Mouse (Mus musculus) midbrain, postnatal 0 days (tissue): ENCODE data around the gene Rbm7. TPM values are rescaled to one million over a fixed set of nuclear protein-coding genes. Genes with fewer than 3 reads are reported as not detected.
A peak's percentile ranks its signal among the peaks of the same experiment; 100 is the strongest.

Experiments used
- ATAC-seq: fragments of 200-750 bp; cut with Nextera tagmentation; 2 replicates; pipeline ENCODE4 v1.8.0; 2017; ENCODE audit warnings: moderate number of reproducible peaks, mild to moderate bottlenecking, moderate TSS enrichment, moderate library complexity; ENCODE audit not compliant: low FRiP score
- DNase-seq: peaks from one replicate; pipeline ENCODE4 v3.0.0-alpha.2; 2015; ENCODE audit warnings: low spot score
- H3K27ac ChIP-seq: fragments of 300-500 bp; sonication (generic); 2 replicates; pipeline ENCODE4 v1.5.1; 2014; ENCODE audit warnings: low read depth, mild to moderate bottlenecking, low read length, mixed read lengths
- H3K27me3 ChIP-seq: fragments of 300-500 bp; sonication (generic); 2 replicates; pipeline ENCODE4 v1.6.1; 2014; ENCODE audit warnings: low read length, control low read depth, mixed read lengths; ENCODE audit not compliant: insufficient read depth
- H3K36me3 ChIP-seq: fragments of 300-500 bp; sonication (generic); 2 replicates; pipeline ENCODE4 v1.6.1; 2014; ENCODE audit warnings: low read length, control low read depth, mixed read lengths; ENCODE audit not compliant: insufficient read depth
- H3K4me1 ChIP-seq: fragments of 300-500 bp; sonication (generic); 2 replicates; pipeline ENCODE4 v1.6.1; 2014; ENCODE audit warnings: mild to moderate bottlenecking, control low read depth, antibody characterized with exemption, low read length, mixed read lengths; ENCODE audit not compliant: insufficient read depth
- H3K4me2 ChIP-seq: fragments of 300-500 bp; sonication (generic); 2 replicates; pipeline ENCODE4 v1.6.1; 2014; ENCODE audit warnings: low read depth, mild to moderate bottlenecking, low read length, mixed read lengths; ENCODE audit not compliant: poor library complexity, severe bottlenecking
- H3K4me3 ChIP-seq: fragments of 300-500 bp; sonication (generic); 2 replicates; pipeline ENCODE4 v1.5.1; 2014; ENCODE audit warnings: low read depth, mild to moderate bottlenecking, low read length, moderate library complexity
- H3K9ac ChIP-seq: fragments of 300-500 bp; sonication (generic); replicated peaks from 2 replicates; pipeline ENCODE4 v1.6.1; 2014; ENCODE audit warnings: mild to moderate bottlenecking, low read length, moderate library complexity, mixed read lengths; ENCODE audit not compliant: poor library complexity, severe bottlenecking
- H3K9me3 ChIP-seq: fragments of 300-500 bp; sonication (generic); 2 replicates; pipeline ENCODE4 v1.6.1; 2016; ENCODE audit warnings: low read length, control low read depth
- CTCF ChIP-seq: IDR thresholded peaks from 2 replicates; pipeline ENCODE4 v1.5.1; 2016; ENCODE audit warnings: antibody characterized with exemption, mild to moderate bottlenecking
- WGBS: fragments of 180-500 bp; shearing (Covaris S2); extraction: QIAGEN DNeasy Blood & Tissue Kit; methylation state at CpG from one replicate; pipeline ENCODE4 v1.1.7; 2014; 5-methylcytosine and 5-hydroxymethylcytosine counted together
- microRNA-seq: library from miRNA; unstranded; fragments of <30 nt; microRNA quantifications from one replicate; pipeline ENCODE4, GENCODE M21; 2016; ENCODE audit warnings: borderline number of aligned reads
- polyA plus RNA-seq: library from polyadenylated mRNA; unstranded; fragments of >200 nt; fragmentation: Nextera tagmentation; extraction: Ambion mirVana; gene quantifications from 2 replicates; pipeline ENCODE4 v1.2.1, GENCODE M21; 2015
- total RNA-seq: library from RNA; depleted of rRNA; stranded (reverse); fragments of >200 nt; gene quantifications from 2 replicates; pipeline ENCODE4 v1.2.3, GENCODE M21; 2014; rRNA removed

Rbm7 gene
- total and polyA plus RNA-seq, 2 experiments from 2014 or later: 36.9 to 70.8 TPM

DNA sequence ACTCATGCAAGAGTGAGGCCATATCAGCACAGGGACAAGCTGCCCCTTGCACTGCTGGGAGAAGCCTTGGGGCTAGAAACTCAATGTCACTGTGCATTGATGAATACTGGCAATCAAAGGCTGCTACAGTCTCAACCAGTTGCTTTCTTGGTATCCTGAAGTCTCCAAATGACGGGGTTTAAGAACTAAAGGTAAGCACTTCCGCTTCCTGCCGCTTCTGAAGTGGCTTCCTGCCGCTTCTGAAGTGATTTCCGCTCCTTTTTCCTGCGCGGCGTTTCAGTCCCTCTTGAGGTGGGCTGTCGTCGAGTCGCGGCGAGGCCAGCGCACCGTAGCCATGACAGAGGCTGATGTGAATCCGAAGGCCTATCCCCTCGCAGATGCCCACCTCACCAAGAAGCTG is 45.0 kb downstream of the Rbm7 start:
- DNase-seq: no peak
- Histone ChIP-seq H3K9ac (no peak overlapping the region), H3K4me1 (no peaks in the 10 kb centered on the region), H3K4me2 (no peak overlapping the region), H3K36me3 (no peaks in the 10 kb centered on the region), H3K9me3 (no peaks in the 10 kb centered on the region), H3K27me3 (no peaks in the 10 kb centered on the region), H3K4me3 (no peak overlapping the region), H3K27ac (no peak overlapping the region)
- no peak for TF ChIP-seq CTCF
- 86% methylated on average over 17 of the region's 17 CpGs for WGBS
- ATAC-seq: no peak

DNA sequence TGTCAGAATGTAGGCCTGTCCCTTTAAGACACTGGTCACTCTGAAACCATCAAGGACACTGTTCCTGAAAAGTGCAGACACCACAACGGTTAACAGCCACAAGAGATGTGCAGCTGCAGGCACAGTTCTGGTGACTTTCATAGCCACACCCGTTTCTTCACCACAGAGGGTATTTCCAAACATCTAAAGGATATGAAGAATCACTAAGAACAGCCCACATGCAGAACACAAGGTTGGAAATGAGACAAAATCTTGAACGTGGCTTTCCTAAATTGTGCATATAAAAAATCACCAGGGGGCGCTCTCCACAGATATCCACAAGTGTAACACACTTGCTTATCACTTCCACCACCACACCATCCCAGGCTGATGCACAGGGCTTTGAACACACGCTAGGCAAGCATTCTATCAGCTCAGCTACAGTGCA is 47.3 kb downstream of the Rbm7 start:
- WGBS: 44% methylated on average over 5 of the region's 5 CpGs
- TF ChIP-seq CTCF: peak; percentile 56
- Histone ChIP-seq H3K9me3 (no peaks in the 10 kb centered on the region), H3K36me3 (no peaks in the 10 kb centered on the region), H3K27ac (no peak overlapping the region), H3K4me2 (no peak overlapping the region), H3K4me1 (no peaks in the 10 kb centered on the region), H3K9ac (no peak overlapping the region), H3K4me3 (no peak overlapping the region), H3K27me3 (no peaks in the 10 kb centered on the region)
- DNase-seq (peak; percentile 24), ATAC-seq (no peak)

DNA sequence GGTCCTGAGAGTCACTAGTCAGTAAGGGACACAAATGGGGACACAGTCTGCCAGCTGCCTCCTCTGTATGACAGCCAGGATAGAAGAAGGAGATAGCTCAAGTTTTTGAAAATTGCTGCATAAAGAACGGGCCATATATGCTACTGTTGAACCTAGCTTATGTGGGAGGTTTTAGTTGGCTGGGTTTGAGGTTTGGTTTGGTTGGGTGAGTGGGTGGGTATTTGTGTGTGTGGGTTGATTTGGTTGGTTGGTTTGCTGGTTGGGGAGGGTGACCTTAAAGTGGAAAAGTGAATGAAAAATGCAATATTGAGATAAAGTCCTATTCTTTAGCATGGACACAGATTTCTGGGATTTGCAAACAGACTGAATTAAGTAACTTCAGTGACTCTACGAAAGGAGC is 50.3 kb downstream of the Rbm7 start:
- ATAC-seq (no peak), DNase-seq (no peak)
- Histone ChIP-seq H3K4me1 (no peaks in the 10 kb centered on the region), H3K27ac (no peak overlapping the region), H3K9ac (no peak overlapping the region), H3K36me3 (no peaks in the 10 kb centered on the region), H3K4me2 (no peak overlapping the region), H3K9me3 (no peaks in the 10 kb centered on the region), H3K4me3 (no peak overlapping the region), H3K27me3 (no peaks in the 10 kb centered on the region)
- 88% methylated on average over 2 of the region's 2 CpGs for WGBS
- no peak for TF ChIP-seq CTCF

DNA sequence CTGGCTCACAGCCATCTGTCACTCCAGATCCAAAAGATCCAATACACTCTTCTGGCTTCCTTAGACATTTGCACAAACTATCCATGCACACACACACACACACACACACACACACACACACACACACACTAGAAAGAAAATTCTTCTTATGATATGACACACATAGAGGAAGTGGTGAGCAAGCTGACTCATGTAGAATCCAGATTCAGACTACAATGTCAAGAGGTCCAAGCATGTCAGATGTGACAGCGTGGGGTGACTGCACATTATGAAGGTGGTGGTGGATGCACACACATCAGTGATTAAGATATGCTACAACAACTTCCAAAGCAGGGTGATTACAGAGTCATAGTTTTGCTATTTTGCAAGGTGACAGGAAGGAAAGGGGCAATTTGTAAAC is 51.2 kb downstream of the Rbm7 start:
- H3K4me3 ChIP-seq: no peak overlapping the region
- H3K36me3 ChIP-seq: no peaks in the 10 kb centered on the region
- no peak overlapping the region for H3K4me2 ChIP-seq
- H3K27me3 ChIP-seq: no peaks in the 10 kb centered on the region
- no peak overlapping the region for H3K27ac ChIP-seq
- no peaks in the 10 kb centered on the region for H3K4me1 ChIP-seq
- TF ChIP-seq CTCF: no peak
- no peak for ATAC-seq
- no peaks in the 10 kb centered on the region for H3K9me3 ChIP-seq
- DNase-seq: no peak
- 90% methylated on average over 1 of the region's 1 CpGs for WGBS
- H3K9ac ChIP-seq: no peak overlapping the region

Small RNAs within 50 kb of the gene (microRNA-seq; reads per million reads assigned to microRNA genes)
- gene Gm23653: not detected

Other genes with a start within 250 kb of the Rbm7 start
- gene Nxpe2, start 141.8 kb downstream of the Rbm7 start, total RNA-seq: 0.28 and 0.66 TPM in 2 replicates
- gene Nxpe2, start 141.8 kb downstream of the Rbm7 start, polyA plus RNA-seq: 0.26 and 0.36 TPM in 2 replicates
- 53.8 and 64.0 TPM in 2 replicates for gene Rexo2, start 14.7 kb downstream of the Rbm7 start, total RNA-seq
- gene Rexo2, start 14.7 kb downstream of the Rbm7 start, polyA plus RNA-seq: 92.2 and 96.4 TPM in 2 replicates
- 13.4 and 19.0 TPM in 2 replicates for gene Gm5617, start 143 bp upstream of the Rbm7 start, total RNA-seq
- 22.6 and 27.7 TPM in 2 replicates for gene Gm5617, start 143 bp upstream of the Rbm7 start, polyA plus RNA-seq
- gene Nnmt, start 109.9 kb upstream of the Rbm7 start, total RNA-seq: 0.57 and 1.4 TPM in 2 replicates
- 3.1 and 3.5 TPM in 2 replicates for gene Nnmt, start 109.9 kb upstream of the Rbm7 start, polyA plus RNA-seq